Mouse (Mus musculus) ovary, postnatal 10 days (tissue): ENCODE measurements around the gene Dennd2c.
A peak's percentile ranks its signal among the peaks of the same experiment; 100 is the strongest.
"Not testable (repeated sequence)": the region's sequence is repeated elsewhere in the genome, so short reads cannot be mapped to it uniquely, and the experiment has no call there.

Experiments used
- DNase-seq: peaks from one replicate; pipeline ENCODE4 v3.0.0; 2022; ENCODE audit warnings: low spot score

Dennd2c gene

DNA sequence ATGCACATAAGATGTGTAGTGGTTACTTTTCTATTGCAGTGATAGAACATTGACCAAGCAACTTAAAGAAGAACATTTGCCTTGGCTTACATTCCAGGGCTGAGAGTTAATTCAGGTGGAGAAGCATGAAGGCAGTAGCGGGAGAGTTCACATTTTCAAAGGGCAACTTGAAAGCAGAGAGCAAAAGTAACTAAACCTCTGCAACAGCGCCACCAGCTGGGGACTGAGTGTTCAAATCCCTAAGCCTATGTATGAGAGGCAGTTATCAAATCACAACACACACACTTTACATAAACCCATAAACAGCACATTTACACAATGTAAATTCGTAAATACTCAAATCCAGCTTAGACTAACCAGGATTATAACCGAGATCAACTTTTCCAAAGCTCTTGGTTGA lies 67.4 kb downstream of the Dennd2c start:
- peak; percentile 47 for DNase-seq

DNA sequence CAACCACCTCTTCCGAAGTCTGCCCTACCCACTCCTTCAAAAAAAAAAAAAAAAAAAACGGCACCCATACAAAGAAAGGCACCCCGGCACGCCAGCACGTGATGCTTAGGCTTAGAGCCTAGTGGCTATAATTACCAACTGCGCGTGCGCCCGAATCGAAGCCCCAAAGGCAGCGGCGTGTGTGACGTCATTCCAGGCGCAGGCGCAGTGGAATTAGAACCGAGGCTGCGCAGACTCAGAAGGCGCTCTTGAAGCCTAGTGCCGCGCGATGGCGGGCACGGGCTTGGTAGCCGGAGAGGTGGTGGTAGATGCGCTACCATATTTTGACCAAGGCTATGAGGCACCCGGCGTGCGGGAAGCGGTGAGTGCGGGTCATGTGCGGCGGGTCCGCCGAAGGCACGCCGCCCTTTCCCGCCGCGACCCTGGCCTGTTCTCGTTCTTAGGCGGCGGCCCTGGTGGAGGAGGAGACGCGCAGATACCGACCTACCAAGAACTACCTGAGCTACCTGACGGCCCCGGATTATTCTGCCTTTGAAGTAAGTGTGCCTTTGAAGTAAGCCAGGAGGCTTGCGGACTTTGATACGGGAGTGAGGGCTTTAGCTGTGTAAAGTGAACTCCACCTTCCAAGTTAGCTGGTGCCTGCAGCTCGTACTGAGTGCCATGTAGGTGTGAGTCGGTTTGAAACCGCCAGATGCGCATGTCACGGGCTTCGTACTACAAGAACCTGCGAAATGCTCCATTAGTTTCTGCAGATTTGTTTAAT lies 69.3 kb downstream of the Dennd2c start, which contains the start of gene Bcas2:
Bcas2 (plus strand) TSS at position 151 of the 763 bp plus-strand sequence.
- DNase-seq, result peak; percentile 98

DNA sequence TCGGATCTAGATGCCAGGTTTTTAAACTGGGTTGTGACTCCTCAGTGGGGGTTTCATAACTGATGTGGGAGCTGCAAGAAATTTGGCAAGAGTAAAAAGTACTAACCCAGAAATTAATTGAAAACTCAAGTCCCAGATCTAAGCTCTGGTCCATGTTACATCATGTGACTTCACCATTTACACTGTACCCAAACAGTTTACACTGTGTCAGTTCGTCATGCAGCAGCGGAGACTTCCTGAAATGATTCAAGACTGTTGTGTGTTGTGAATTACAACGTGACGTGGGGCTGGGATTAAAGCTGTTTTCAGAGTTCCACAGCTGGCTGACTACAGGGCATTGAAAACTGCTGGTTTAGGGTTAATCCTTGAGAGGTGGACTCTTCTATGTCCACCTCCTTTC lies 70.2 kb downstream of the Dennd2c start:
- DNase-seq, result no peak

DNA sequence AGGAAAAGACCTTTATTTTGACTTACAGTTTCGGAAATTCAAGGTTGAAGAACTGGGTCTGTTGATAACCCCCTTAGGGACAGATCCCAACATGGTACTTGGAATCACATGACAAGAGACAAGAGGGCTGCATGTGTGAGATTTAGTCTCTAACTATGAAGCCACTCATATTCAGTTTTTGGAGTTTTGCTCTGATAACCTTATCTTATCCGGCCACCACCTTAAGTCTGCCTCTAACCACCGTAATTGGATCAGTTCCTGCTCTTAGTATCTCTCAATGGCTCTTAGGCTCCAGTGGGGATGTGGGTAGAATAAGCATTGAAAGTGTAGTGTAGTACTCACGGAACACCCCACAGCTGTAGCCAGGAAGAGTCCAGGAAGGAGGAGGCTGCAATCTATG lies 74.3 kb downstream of the Dennd2c start:
- no peak for DNase-seq

DNA sequence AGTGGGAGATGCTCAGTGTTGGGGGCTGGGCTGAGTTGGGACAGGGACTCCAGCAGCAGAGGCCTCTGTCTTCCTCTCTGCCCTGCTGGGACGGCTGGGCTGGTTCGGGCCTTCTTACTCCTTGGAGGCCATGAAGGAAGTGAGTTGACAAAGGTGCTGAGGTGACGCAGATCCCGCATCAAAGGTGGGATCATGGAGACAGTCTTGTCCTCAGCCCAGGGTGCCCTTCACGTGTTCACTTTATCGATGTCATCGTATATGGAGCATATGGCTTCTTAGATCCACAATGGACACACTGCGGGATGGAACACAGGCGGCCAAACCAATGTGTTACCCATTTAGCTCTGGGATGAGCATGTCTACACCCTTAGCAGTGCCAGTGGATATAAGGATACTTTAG lies 77.1 kb downstream of the Dennd2c start:
- DNase-seq, result no peak

DNA sequence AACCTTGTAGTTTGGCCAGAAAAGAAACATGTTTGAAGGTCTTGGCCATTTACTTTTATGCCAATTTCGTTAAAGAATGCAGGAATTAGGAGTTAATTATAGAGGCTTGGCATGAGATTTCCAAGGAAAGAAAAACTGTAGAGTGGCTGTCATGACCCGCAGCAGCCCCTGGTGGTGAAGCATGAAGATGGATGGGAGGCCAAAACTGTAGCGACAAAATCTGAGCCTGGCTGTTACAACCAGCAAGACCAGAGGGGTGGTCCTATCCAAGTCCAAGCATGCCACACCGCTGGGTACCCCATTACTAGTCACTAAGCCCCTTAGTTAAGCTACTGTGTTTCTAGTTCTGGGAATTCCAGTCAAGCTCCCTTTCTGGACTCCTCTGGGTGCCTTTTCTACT lies 78.8 kb downstream of the Dennd2c start:
- no peak for DNase-seq

DNA sequence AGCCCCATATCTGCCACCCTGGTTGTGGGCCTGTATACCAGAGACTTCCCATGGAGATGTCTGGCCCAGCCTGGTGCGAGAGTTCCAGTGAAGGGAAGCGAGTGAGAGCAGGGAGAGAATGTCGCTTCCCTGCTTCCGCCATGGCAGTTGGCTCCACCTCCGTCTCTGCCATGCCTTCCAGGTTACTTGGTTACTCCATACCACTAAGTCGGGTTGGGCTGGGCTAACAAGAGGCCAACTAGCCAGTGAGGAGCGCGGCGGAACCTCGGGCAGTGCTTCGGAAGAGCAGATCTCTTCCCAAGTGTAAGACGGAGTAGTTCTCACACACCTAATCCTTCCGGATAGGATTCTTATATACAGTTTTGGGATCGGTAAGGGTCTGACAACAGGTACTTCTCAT lies 80.4 kb downstream of the Dennd2c start:
- DNase-seq, result no peak

DNA sequence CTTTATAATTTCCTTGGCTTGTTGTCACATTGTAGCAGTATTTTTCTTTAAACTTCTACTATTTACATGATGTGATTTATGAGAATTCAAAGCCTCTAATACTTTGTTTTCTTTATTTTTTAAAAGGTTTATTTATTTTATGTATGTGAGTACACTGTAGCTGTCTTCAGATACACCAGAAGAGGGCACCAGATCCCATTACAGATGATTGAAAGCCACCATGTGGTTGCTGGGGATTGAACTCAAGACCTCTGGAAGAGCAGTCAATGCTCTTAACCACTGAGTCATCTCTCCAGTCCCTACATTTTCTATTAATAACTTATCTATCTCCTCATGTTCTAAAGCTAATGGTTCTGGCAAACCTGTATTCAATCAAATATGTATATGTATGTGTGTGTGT lies 82.1 kb downstream of the Dennd2c start:
- DNase-seq, result not testable (repeated sequence)

DNA sequence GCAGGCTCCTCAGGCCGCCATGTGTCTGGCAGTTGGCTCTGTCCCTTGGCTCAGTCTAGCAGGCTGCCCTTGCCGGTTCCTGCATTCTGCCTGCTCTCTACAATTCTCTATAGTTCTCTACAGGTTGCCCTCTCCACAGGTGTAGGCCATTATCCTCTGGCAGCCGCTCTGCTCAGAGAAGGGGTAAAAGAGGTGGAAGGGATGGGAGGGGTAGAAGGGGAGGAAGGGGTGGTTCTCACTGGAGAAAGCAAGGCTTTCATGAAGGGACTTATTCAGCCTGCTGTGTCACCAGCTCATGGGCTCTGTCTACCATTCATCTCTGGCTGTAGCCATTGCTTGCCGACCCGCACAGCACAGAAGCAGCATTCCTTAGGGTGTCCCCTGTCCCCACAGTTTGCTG lies 86.0 kb downstream of the Dennd2c start:
- no peak for DNase-seq

DNA sequence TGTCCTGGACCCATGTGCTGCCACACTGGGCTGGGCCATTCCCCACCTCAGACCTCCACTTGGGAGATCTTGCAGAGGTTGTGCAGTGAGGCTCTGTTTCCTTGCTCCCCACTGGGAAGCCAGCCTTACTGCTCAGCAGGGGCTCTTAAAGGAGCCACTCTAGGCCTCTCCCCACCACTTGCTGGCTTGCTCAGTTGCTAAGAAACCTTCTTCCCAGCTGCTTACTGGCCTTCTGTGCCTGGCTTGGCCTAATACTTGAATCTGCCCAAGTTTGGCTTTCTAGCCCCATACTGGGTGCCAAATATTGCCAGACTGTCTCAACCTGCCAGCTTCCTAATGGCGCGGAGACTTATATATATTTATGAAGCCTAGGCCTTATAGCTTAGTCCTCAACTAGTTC lies 86.5 kb downstream of the Dennd2c start:
- DNase-seq, result no peak

DNA sequence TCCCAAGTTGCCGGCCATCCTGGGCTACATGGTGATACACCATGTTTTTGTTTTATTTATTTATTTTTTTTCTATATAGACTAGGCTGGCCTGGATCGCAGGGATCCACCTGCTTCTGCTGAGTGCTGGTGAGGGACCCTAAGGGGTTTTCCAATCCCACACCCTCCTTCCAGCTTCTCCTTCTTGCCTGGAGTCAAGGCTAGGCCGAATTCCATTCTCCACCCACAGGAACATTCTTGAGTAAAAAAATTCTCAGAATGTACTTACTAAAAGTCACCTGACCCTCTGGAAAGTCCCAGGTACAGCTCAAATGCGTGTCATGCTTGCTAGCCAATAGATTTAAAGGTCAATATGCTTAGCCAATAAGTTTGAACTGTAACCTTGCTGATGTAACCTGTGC lies 89.8 kb downstream of the Dennd2c start:
- DNase-seq, result no peak

DNA sequence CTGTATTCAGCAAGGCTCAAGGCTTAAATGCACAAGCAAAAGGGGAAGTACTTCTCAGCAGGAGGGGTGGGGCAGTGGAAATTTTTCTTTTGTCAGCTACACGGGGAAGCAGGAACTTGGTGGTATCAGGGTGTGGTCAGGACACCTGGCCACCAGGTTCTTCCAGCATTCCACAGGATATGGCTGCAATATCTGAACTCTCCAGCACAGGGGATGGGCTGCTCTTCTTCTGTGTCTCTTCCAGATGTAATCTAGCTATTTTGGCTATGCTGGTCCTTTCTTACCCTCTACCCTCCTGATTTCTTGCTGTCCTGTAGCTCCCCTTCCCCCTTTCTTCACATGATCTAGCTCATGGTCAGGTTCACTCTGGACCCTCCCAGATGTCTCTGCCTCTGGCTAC lies 90.8 kb downstream of the Dennd2c start:
- DNase-seq, result no peak

DNA sequence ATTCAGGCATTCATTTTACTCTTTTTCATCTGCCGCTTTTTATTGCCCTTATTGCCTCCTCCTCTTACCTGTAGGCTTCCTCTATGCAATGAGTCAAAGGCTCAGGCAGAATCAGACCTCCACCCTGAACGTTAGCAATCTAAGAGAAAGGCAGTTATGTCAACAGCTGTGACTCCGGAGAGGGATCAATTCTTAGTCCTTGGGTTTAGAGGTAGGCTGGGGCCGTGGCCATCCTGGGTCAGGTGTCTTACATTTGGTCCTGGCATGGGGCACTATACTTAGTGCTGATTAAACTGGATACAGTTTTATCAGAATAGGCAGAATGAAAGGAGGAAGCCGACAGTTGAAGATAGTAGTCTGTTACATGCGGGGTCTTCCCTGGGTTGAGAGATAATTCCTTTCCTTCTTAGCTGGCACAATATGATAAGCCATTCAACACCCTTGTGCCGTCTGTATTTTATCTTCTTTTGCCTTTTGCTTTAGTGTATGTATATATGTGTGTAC lies 94.0 kb downstream of the Dennd2c start:
- no peak for DNase-seq

DNA sequence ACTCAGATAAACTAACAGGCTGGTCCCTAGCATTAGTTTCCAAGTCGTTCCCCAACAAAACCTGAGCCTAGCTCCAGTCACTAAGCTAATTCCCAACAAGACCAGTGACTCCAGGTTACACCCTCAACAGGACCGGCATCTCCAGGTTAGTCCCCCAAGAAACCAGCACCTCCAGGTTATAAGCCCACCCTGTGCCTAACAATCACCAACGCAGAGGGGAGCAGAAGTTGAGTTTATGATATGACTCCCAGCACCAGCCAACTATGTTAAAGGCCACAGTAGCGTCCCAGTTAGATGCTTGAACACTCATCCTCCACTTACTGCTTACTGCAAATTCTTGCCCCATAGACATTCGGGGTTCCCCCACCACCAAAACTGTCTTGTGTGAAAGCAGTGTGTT lies 97.0 kb downstream of the Dennd2c start:
- DNase-seq, result no peak

DNA sequence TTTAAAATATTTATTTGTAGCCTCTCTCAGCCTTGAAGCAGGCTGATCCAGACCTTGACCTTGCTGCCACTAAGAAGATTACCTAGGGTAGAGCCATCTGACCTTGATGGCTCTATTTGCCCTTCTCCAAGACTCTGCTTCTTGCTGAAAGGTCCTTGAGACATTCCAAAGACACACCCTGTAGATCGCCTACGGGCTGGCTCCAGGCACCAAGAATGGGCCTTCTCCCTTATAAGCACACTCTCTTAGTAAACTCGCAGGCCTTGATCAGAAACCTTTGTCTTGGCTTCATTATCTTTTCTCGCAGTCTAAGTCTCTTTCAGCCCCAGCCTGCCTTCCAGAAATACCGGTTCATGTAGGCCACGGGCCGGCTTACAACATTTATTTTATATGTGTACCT lies 98.7 kb downstream of the Dennd2c start:
- not testable (repeated sequence) for DNase-seq

DNA sequence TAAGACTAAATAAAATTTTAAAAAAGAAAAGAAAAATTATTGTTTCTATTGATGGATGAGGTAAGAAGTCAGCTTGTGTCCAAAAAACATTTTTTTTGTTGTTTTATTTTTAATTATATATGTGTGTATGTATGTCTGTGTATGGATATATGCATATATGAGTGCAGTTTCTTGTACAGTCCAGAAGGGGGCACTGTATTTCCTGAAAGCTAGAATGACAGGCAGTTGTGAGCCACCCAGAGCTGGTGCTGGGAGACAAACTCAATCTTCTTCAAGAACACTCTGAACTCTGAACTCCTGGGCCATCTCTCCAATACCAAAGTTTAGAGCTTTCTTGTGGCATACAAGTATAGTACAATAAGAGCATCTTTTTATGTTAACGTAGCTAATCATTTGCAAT lies 101.2 kb downstream of the Dennd2c start:
- DNase-seq, result no peak

DNA sequence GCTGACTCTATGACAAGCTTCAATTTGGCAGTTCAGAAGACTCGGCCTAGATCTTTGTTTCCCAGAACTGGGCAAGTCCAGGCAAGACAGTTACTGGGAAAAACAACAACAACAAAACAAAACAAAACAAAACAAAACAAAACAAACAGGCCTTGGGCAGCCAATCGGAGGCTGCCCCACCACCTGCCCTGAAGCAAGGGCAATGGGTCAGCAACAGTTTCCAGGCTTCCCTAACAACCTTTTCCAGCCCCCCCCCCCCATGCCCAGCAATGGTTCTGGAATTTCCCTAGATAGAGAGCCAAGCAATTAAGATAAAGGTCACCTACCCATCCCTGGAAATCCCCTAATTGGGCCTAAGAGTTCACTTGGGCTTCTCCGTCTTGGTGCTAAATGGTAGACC lies 102.0 kb downstream of the Dennd2c start:
- DNase-seq, result no peak

DNA sequence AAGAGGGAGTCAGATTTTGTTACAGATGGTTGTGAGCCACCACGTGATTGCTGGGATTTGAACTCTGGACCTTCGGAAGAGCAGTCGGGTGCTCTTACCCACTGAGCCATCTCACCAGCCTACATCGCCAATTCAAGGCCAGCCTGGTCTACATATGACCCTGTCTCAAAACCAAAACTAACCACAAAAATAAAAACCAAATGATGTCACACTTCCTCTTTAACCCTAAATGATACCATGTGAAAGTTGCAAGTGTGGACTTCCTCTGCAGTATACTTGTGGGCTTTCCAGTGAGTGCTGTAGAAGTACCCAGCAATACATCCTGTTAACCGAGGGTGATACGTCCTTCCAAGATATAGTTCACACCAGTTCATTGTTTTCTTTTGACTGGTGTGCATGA lies 104.0 kb downstream of the Dennd2c start:
- no peak for DNase-seq

DNA sequence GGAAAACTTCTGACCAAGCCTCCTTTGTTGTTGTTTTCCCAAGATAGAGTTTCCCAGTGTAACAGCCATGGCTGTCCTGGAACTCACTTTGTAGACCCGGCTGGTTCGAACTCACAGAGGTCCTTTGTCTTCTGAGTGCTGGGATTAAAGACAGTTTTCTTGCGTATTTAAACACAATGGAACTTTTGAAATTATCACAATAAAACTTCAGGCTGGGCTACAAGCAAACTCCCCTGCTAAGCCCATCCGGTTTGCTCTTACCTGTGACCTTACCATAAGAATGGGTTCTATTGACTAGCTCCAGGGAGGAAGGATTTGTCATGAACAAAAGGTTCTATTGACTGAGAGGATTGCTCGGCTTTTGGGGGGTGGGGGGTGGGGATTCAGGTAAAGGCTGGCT lies 105.3 kb downstream of the Dennd2c start:
- DNase-seq, result no peak

DNA sequence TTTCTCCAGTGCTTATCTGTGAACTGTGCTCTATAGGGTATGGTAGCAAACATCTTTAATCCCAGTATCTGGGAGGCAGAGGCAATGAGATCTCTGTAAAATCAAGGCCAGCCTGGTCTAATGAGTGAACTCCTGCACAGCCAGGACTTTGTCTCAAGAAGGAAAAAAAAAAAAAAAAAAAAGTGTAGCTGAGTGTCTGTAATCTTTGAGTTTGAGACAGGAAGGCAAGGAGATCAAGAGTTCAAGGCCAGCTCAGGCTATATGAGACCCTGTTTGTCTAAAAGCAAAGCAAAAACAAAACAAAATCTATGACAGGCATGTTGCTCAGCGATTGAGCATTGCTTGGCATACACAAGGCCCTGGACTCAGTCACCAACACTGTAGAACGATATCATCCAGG lies 105.8 kb downstream of the Dennd2c start:
- no peak for DNase-seq

DNA sequence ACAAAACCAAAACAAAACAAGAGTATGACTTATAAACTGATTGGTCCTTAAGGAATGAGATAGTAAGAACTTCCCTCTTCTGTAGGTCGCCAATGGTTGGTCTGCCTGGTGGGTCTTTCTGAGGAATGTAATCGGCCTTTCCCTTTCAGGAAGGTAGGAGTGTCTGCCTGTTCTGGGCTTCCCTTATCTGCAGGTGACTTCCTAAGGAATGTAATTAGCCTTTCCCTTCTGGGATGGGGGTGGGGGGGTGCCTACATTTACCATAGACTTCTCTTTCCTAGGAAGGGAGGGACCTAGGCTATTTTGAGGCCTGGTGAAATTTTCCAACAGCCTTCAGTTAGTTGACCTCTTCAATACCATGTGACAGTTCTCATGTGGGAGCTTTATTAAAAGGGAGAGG lies 108.7 kb downstream of the Dennd2c start:
- DNase-seq, result no peak

DNA sequence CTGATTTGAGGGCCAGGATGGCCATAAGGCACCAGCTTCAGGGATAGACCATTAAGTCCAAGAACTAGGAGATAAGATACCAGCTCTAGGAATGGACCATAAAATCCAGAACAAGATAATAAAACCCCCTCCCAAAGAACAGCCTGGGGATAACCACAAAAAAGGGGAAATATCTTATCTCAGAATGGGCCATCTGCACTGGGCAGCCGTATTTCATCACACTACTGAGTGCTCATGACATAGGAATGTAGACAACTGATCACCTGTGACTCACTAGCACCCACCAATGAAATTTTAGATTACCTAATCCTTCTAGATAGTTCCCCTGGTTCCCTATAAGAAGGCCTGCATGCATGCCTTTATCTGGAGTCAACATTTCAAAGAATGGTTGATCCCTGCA lies 109.7 kb downstream of the Dennd2c start:
- DNase-seq, result no peak

DNA sequence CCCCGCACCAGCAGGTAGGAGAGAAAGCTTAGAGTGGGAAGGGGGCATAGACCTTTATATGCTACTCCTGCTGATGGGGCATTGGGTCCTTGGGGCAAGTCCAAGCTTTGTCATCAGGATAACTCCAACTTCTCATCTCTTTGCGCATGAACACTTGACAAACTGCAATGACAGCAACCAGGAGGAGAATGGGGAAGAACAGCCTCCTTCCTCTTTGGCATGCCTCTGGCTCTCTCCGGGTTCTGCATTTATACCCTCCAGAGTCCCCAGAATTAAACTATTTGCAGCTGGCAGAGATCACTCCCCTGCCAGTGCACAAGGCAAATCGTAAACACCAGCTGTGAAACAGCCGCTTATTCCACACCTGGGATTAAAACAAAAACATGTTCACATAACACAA lies 111.1 kb downstream of the Dennd2c start:
- no peak for DNase-seq

DNA sequence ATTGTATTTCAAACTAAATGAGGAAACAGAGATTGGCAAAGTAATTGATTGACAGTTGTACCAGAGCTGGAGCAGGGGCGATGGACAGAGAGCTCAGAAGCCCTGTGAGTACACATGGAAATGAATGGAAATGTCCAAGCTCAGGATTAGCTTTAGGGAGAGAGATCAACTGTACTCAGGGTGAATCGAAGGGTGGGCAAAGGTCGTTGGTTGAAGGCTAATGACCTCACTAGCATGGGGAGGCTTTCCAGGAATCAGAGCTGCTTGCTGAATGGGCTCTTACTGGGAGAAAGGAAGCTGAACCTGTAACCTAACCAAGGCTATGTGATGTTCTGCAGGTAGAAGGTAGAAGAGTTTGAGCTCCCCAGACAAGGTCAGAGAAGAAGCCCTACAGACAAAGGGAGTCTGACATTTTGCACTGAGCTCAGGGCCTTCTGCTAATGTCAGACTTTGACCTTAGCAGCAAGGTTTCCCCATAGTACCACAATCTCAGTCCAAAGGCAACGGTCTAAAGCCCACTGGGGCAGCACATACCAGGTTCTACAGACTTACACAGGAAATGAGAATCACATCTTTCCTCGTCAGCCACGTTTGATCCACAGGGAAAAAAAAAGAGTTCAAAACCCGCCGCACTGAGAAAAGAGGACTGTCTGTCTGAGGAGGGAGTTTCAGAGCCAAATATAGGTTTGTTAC lies 112.3 kb downstream of the Dennd2c start:
- DNase-seq, result no peak
